Mouse (Mus musculus): Measurements from ENCODE around the gene Tex46. TPM values are rescaled to one million over a fixed set of nuclear protein-coding genes. Genes with fewer than 3 reads are reported as not detected.

Tex46 gene
- polyA plus RNA-seq (2015; fragmentation: Nextera tagmentation; extraction: Ambion mirVana) = not detected in 2 replicates

GRCm38 (mm10) chr4:136610387-136610856 lies at the start of gene Tex46:
Tex46 (plus strand) TSS chr4:136610437.
- 74% methylated on average over 4 of the region's 4 CpGs for WGBS
- Histone ChIP-seq H3K4me2 (no peak within 1 kb of the TSS), H3K36me3 (ENCODE audit: poor library complexity, severe bottlenecking) (no peaks in the 10 kb centered on the region), H3K9me3 (replicated peaks) (no peaks in the 10 kb centered on the region), H3K9ac (no peak within 1 kb of the TSS), H3K27ac (no peak within 1 kb of the TSS), H3K27me3 (no peaks in the 10 kb centered on the region), H3K4me1 (no peaks in the 10 kb centered on the region), H3K4me3 (no peak within 1 kb of the TSS)
- no peak for ATAC-seq

GRCm38 (mm10) chr4:136562755-136563154 lies 47.5 kb upstream of the Tex46 start:
- H3K9ac ChIP-seq = no peak overlapping the region
- WGBS = 78% methylated on average over 6 of the region's 6 CpGs
- no peak for ATAC-seq

GRCm38 (mm10) chr4:136568629-136569028 lies 41.6 kb upstream of the Tex46 start:
- Histone ChIP-seq H3K9me3 (replicated peaks) (no peaks in the 10 kb centered on the region), H3K27me3 (no peaks in the 10 kb centered on the region), H3K4me2 (no peak overlapping the region), H3K27ac (no peak overlapping the region), H3K4me1 (0 out of 2 replicates have a peak, but pooled peaks cover 4% of the 10 kb centered on the region), H3K36me3 (ENCODE audit: poor library complexity, severe bottlenecking) (peaks cover 85% of the 10 kb centered on the region), H3K4me3 (no peak overlapping the region), H3K9ac (no peak overlapping the region)
- no peak for ATAC-seq
- 80% methylated on average over 3 of the region's 3 CpGs for WGBS

More at GRCm38 (mm10) chr4:136562755-136563154, 47.5 kb upstream of the Tex46 start:
- H3K27ac ChIP-seq = no peak overlapping the region
- no peaks in the 10 kb centered on the region for H3K27me3 ChIP-seq
- no peaks in the 10 kb centered on the region for H3K9me3 ChIP-seq (replicated peaks)
- H3K4me3 ChIP-seq = no peak overlapping the region
- peaks cover 94% of the 10 kb centered on the region for H3K36me3 ChIP-seq (ENCODE audit: poor library complexity, severe bottlenecking)
- no peak overlapping the region for H3K4me2 ChIP-seq
- no peaks in the 10 kb centered on the region for H3K4me1 ChIP-seq

- Histone ChIP-seq H3K9me3 (replicated peaks) (no peaks in the 10 kb centered on the region), H3K4me2 (no peak overlapping the region), H3K4me3 (no peak overlapping the region), H3K27ac (0 out of 2 replicates have a peak overlapping the region, but pooled peaks have one; percentile 20), H3K9ac (no peak overlapping the region), H3K27me3 (no peaks in the 10 kb centered on the region), H3K4me1 (0 out of 2 replicates have a peak, but pooled peaks cover 4% of the 10 kb centered on the region), H3K36me3 (ENCODE audit: poor library complexity, severe bottlenecking) (peaks cover 74% of the 10 kb centered on the region)
- ATAC-seq = no peak
Measured at GRCm38 (mm10) chr4:136569998-136570397, 40.2 kb upstream of the Tex46 start.

GRCm38 (mm10) chr4:136581885-136582284 lies 28.4 kb upstream of the Tex46 start:
- Histone ChIP-seq H3K4me2 (no peak overlapping the region), H3K36me3 (ENCODE audit: poor library complexity, severe bottlenecking) (peaks cover 12% of the 10 kb centered on the region; the same call in 1 of the 2 replicates), H3K9ac (no peak overlapping the region), H3K4me3 (no peak overlapping the region), H3K9me3 (replicated peaks) (no peaks in the 10 kb centered on the region), H3K4me1 (peaks cover 9% of the 10 kb centered on the region), H3K27ac (no peak overlapping the region), H3K27me3 (no peaks in the 10 kb centered on the region)
- WGBS = 94% methylated on average over 3 of the region's 3 CpGs
- ATAC-seq = no peak

- Histone ChIP-seq H3K4me3 (no peak overlapping the region), H3K27me3 (no peaks in the 10 kb centered on the region), H3K36me3 (ENCODE audit: poor library complexity, severe bottlenecking) (peaks cover 20% of the 10 kb centered on the region), H3K4me1 (peaks cover 20% of the 10 kb centered on the region), H3K9ac (no peak overlapping the region), H3K27ac (no peak overlapping the region), H3K4me2 (no peak overlapping the region), H3K9me3 (replicated peaks) (no peaks in the 10 kb centered on the region)
- WGBS = 94% methylated on average over 4 of the region's 4 CpGs
- ATAC-seq = no peak
Measured at GRCm38 (mm10) chr4:136587221-136587827, 22.9 kb upstream of the Tex46 start.

GRCm38 (mm10) chr4:136588003-136588402 lies 22.2 kb upstream of the Tex46 start:
- H3K4me2 ChIP-seq = no peak overlapping the region
- peaks cover 15% of the 10 kb centered on the region for H3K4me1 ChIP-seq
- H3K4me3 ChIP-seq = no peak overlapping the region
- no peaks in the 10 kb centered on the region for H3K27me3 ChIP-seq
- H3K27ac ChIP-seq = no peak overlapping the region
- ATAC-seq = no peak
- H3K9ac ChIP-seq = no peak overlapping the region
- 95% methylated on average over 4 of the region's 4 CpGs for WGBS
- no peaks in the 10 kb centered on the region for H3K9me3 ChIP-seq (replicated peaks)
- peaks cover 20% of the 10 kb centered on the region for H3K36me3 ChIP-seq (ENCODE audit: poor library complexity, severe bottlenecking)

GRCm38 (mm10) chr4:136592111-136592510 lies 18.1 kb upstream of the Tex46 start:
- no peak overlapping the region for H3K9ac ChIP-seq
- 80% methylated on average over 4 of the region's 4 CpGs for whole genome bisulfite sequencing
- H3K4me2 ChIP-seq = no peak overlapping the region
- no peaks in the 10 kb centered on the region for H3K9me3 ChIP-seq (replicated peaks)
- no peaks in the 10 kb centered on the region for H3K27me3 ChIP-seq
- no peak for ATAC-seq
- peaks cover 30% of the 10 kb centered on the region for H3K4me1 ChIP-seq
- peaks cover 20% of the 10 kb centered on the region for H3K36me3 ChIP-seq (ENCODE audit: poor library complexity, severe bottlenecking)
- H3K4me3 ChIP-seq = no peak overlapping the region
- no peak overlapping the region for H3K27ac ChIP-seq

GRCm38 (mm10) chr4:136594006-136594405 lies 16.2 kb upstream of the Tex46 start:
- Histone ChIP-seq H3K27me3 (no peaks in the 10 kb centered on the region), H3K27ac (no peak overlapping the region), H3K9me3 (replicated peaks) (no peaks in the 10 kb centered on the region), H3K4me1 (peaks cover 26% of the 10 kb centered on the region), H3K4me2 (no peak overlapping the region), H3K4me3 (no peak overlapping the region), H3K9ac (no peak overlapping the region), H3K36me3 (ENCODE audit: poor library complexity, severe bottlenecking) (peaks cover 20% of the 10 kb centered on the region)
- no peak for ATAC-seq
- WGBS = 81% methylated on average over 2 of the region's 2 CpGs

- peaks cover 15% of the 10 kb centered on the region for H3K36me3 ChIP-seq (ENCODE audit: poor library complexity, severe bottlenecking)
- H3K27me3 ChIP-seq = no peaks in the 10 kb centered on the region
- no peak overlapping the region for H3K9ac ChIP-seq
- 90% methylated on average over 6 of the region's 6 CpGs for WGBS
- H3K9me3 ChIP-seq (replicated peaks) = no peaks in the 10 kb centered on the region
- no peak overlapping the region for H3K4me3 ChIP-seq
- peaks cover 30% of the 10 kb centered on the region for H3K4me1 ChIP-seq
- no peak overlapping the region for H3K27ac ChIP-seq
- ATAC-seq = no peak
- H3K4me2 ChIP-seq = no peak overlapping the region
Measured at GRCm38 (mm10) chr4:136595221-136595620, 15.0 kb upstream of the Tex46 start.

GRCm38 (mm10) chr4:136598268-136598876 lies 11.9 kb upstream of the Tex46 start:
- WGBS = 91% methylated on average over 7 of the region's 7 CpGs
- Histone ChIP-seq H3K36me3 (ENCODE audit: poor library complexity, severe bottlenecking) (0 out of 2 replicates have a peak, but pooled peaks cover 5% of the 10 kb centered on the region), H3K9me3 (replicated peaks) (no peaks in the 10 kb centered on the region), H3K4me1 (peaks cover 41% of the 10 kb centered on the region), H3K27ac (no peak overlapping the region), H3K9ac (no peak overlapping the region), H3K4me2 (no peak overlapping the region), H3K27me3 (no peaks in the 10 kb centered on the region), H3K4me3 (no peak overlapping the region)
- no peak for ATAC-seq

GRCm38 (mm10) chr4:136599869-136600268 lies 10.4 kb upstream of the Tex46 start:
- ATAC-seq = no peak
- H3K27me3 ChIP-seq = no peaks in the 10 kb centered on the region
- H3K4me1 ChIP-seq = peaks cover 29% of the 10 kb centered on the region
- no peak overlapping the region for H3K9ac ChIP-seq
- H3K4me2 ChIP-seq = peak overlapping the region; percentile 75
- WGBS = 95% methylated on average over 3 of the region's 3 CpGs
- no peaks in the 10 kb centered on the region for H3K9me3 ChIP-seq (replicated peaks)
- no peaks in the 10 kb centered on the region for H3K36me3 ChIP-seq (ENCODE audit: poor library complexity, severe bottlenecking)
- H3K27ac ChIP-seq = no peak overlapping the region
- H3K4me3 ChIP-seq = peak overlapping the region; percentile 92

Measured in forebrain, embryonic 13.5 days (tissue).